15 mouse cellular contexts compared by ENCODE assay signal in genomic region chr4:98614395-98614794, GRCm38 (mm10).
"Had no signal": no experiment of that assay in that cellular context is flagged by ENCODE, and none has a peak within 500 bp of the region (broad histone marks: within the 10 kb centered on the region; RNA-seq: fewer than 3 reads in every experiment).

No protein-coding gene starts in this region.

- H3K4me1 ChIP-seq: limb, embryonic 15.5 days; liver, embryonic 12.5 days; midbrain, embryonic 10.5 days; midbrain, embryonic 15.5 days; neural tube, embryonic 13.5 days had no signal

- H3K27me3 ChIP-seq: limb, embryonic 15.5 days; liver, embryonic 12.5 days; midbrain, embryonic 15.5 days; neural tube, embryonic 13.5 days had no signal

- ATAC-seq: liver, embryonic 12.5 days; midbrain, embryonic 15.5 days had no signal

- H3K9ac ChIP-seq: limb, embryonic 15.5 days; liver, embryonic 12.5 days; lung, embryonic 14.5 days; midbrain, embryonic 15.5 days; neural tube, embryonic 13.5 days had no signal

- DNase-seq: kidney, postnatal 10 days; left cerebral cortex, postnatal 4 days; lung, embryonic 14.5 days; lung, postnatal 10 days; lung, postnatal 4 days; retina, postnatal 1 day; right cerebral cortex, postnatal 4 days; spleen, adult 18-20 months; thymus, adult 18-20 months; thymus, postnatal 14 days had no signal

- H3K36me3 ChIP-seq: limb, embryonic 15.5 days; liver, embryonic 12.5 days; midbrain, embryonic 10.5 days; midbrain, embryonic 15.5 days; neural tube, embryonic 13.5 days had no signal

- H3K4me2 ChIP-seq: limb, embryonic 15.5 days; liver, embryonic 12.5 days; lung, embryonic 14.5 days; midbrain, embryonic 15.5 days; neural tube, embryonic 13.5 days had no signal

- H3K9me3 ChIP-seq: limb, embryonic 15.5 days; liver, embryonic 12.5 days; midbrain, embryonic 10.5 days; midbrain, embryonic 15.5 days; neural tube, embryonic 13.5 days had no signal

- H3K27ac ChIP-seq: limb, embryonic 15.5 days; liver, embryonic 12.5 days; midbrain, embryonic 10.5 days; midbrain, embryonic 15.5 days; neural tube, embryonic 13.5 days had no signal

- H3K4me3 ChIP-seq: limb, embryonic 15.5 days; liver, embryonic 12.5 days; midbrain, embryonic 10.5 days; midbrain, embryonic 15.5 days; neural tube, embryonic 13.5 days had no signal
